Mouse (Mus musculus) midbrain, embryonic 12.5 days (tissue): ENCODE measurements around the gene Pde3b. TPM values are rescaled to one million over a fixed set of nuclear protein-coding genes. Genes with fewer than 3 reads are reported as not detected.
"Not testable (repeated sequence)": the region's sequence is repeated elsewhere in the genome, so short reads cannot be mapped to it uniquely, and the experiment has no call there.

Experiments used
- ATAC-seq: fragments of 200-750 bp; cut with Nextera tagmentation; 2 replicates; pipeline ENCODE4 v1.8.0; 2017; ENCODE audit warnings: low read depth, moderate TSS enrichment, moderate library complexity; ENCODE audit not compliant: low FRiP score
- H3K27ac ChIP-seq: fragments of 300-500 bp; sonication (generic); replicated peaks from 2 replicates; pipeline ENCODE4 v1.5.1; 2016; ENCODE audit warnings: mild to moderate bottlenecking
- H3K27me3 ChIP-seq: fragments of 300-500 bp; sonication (generic); 2 replicates; pipeline ENCODE4 v1.6.1; 2016; ENCODE audit warnings: mild to moderate bottlenecking
- H3K36me3 ChIP-seq: fragments of 300-500 bp; sonication (generic); 2 replicates; pipeline ENCODE4 v1.6.1; 2016
- H3K4me1 ChIP-seq: fragments of 300-500 bp; sonication (generic); 2 replicates; pipeline ENCODE4 v1.6.1; 2016
- H3K4me2 ChIP-seq: fragments of 300-500 bp; sonication (generic); replicated peaks from 2 replicates; pipeline ENCODE4 v1.6.1; 2016; ENCODE audit warnings: mild to moderate bottlenecking, moderate library complexity
- H3K4me3 ChIP-seq: fragments of 300-500 bp; sonication (generic); 2 replicates; pipeline ENCODE4 v1.5.1; 2016; ENCODE audit warnings: mild to moderate bottlenecking
- H3K9ac ChIP-seq: fragments of 300-500 bp; sonication (generic); replicated peaks from 2 replicates; pipeline ENCODE4 v1.6.1; 2016; ENCODE audit warnings: mild to moderate bottlenecking, moderate library complexity
- H3K9me3 ChIP-seq: fragments of 300-500 bp; sonication (generic); 2 replicates; pipeline ENCODE4 v1.6.1; 2016; ENCODE audit warnings: mild to moderate bottlenecking
- WGBS: fragments of 180-500 bp; shearing (Covaris S2); methylation state at CpG from one replicate; pipeline ENCODE4 v1.1.7; 2016; 5-methylcytosine and 5-hydroxymethylcytosine counted together
- polyA plus RNA-seq: library from polyadenylated mRNA; unstranded; fragments of >200 nt; fragmentation: Nextera tagmentation; extraction: Ambion mirVana; gene quantifications from 2 replicates; pipeline ENCODE4 v1.2.1, GENCODE M21; 2016

Gene Pde3b
- polyA plus RNA-seq, 1 experiment from 2014 or later: 9.9 TPM

- no peak overlapping the region for H3K27ac ChIP-seq
- H3K27me3 ChIP-seq: no peaks in the 10 kb centered on the region
- no peak overlapping the region for H3K4me3 ChIP-seq
- no peak overlapping the region for H3K4me2 ChIP-seq
- WGBS: 78% methylated on average over 6 of the region's 6 CpGs
- H3K36me3 ChIP-seq: no peaks in the 10 kb centered on the region
- ATAC-seq: no peak
- H3K9ac ChIP-seq: no peak overlapping the region
- no peaks in the 10 kb centered on the region for H3K4me1 ChIP-seq
- no peaks in the 10 kb centered on the region for H3K9me3 ChIP-seq
These were observed 65.3 kb downstream of the Pde3b start for GRCm38 (mm10) chr7:114480196-114480989.

GRCm38 (mm10) chr7:114481008-114481407, 65.9 kb downstream of the Pde3b start:
- H3K27ac ChIP-seq: no peak overlapping the region
- H3K4me1 ChIP-seq: no peaks in the 10 kb centered on the region
- H3K27me3 ChIP-seq: no peaks in the 10 kb centered on the region
- no peak overlapping the region for H3K4me3 ChIP-seq
- H3K9me3 ChIP-seq: no peaks in the 10 kb centered on the region
- H3K9ac ChIP-seq: no peak overlapping the region
- no peak overlapping the region for H3K4me2 ChIP-seq
- 70% methylated on average over 1 of the region's 1 CpGs for WGBS
- no peaks in the 10 kb centered on the region for H3K36me3 ChIP-seq
- no peak for ATAC-seq

- Histone ChIP-seq H3K36me3 (no peaks in the 10 kb centered on the region), H3K4me2 (no peak overlapping the region), H3K4me1 (no peaks in the 10 kb centered on the region), H3K4me3 (no peak overlapping the region), H3K9ac (no peak overlapping the region), H3K27ac (no peak overlapping the region), H3K9me3 (no peaks in the 10 kb centered on the region), H3K27me3 (no peaks in the 10 kb centered on the region)
- 72% methylated on average over 2 of the region's 2 CpGs for WGBS
- ATAC-seq: no peak
These were observed 66.4 kb downstream of the Pde3b start for GRCm38 (mm10) chr7:114481429-114481931.

DNA sequence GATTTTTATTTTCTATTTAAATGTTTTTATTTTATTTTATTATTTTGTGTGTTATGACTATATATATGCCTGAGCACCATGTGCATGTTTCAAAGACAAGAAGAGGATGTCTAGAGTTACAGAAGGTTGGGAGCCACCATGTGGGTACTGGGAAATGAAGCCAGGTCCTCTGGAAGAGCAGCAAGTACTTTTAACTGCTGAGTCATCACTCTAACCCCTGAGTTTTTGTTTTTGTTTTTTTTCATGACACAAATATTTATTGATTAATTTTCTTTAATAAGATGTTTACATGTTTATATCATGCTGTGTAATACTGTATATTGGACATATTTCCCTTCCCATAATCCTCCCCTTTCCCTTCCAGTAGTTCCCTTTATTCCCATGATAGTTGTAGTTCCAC, 77.5 kb downstream of the Pde3b start:
- Histone ChIP-seq H3K4me2 (no peak overlapping the region), H3K27ac (no peak overlapping the region), H3K27me3 (no peaks in the 10 kb centered on the region), H3K9me3 (no peaks in the 10 kb centered on the region), H3K9ac (no peak overlapping the region), H3K36me3 (no peaks in the 10 kb centered on the region), H3K4me3 (no peak overlapping the region), H3K4me1 (no peaks in the 10 kb centered on the region)
- no peak for ATAC-seq

DNA sequence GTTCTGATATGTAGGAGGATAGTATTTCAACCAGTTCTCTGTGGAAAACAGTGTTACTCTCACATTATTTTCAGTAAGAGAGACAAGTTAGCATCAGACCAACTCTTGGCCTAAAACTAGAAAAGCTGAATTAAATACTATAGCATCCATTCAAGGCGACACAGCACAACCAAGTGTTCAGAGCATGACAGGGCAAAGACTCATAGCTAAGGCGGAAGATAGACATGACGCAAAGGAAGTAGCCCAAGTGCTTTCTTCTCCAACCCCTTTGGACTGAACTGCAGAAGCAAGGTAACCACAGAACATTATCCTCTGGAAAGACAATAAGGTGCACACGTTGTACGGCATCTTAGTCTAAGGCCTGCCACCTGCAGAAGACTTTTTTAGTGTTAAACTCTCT, 79.0 kb downstream of the Pde3b start:
- H3K4me1 ChIP-seq: no peaks in the 10 kb centered on the region
- no peak for ATAC-seq
- H3K4me3 ChIP-seq: no peak overlapping the region
- no peaks in the 10 kb centered on the region for H3K27me3 ChIP-seq
- 91% methylated on average over 5 of the region's 5 CpGs for WGBS
- H3K4me2 ChIP-seq: no peak overlapping the region
- H3K36me3 ChIP-seq: no peaks in the 10 kb centered on the region
- no peak overlapping the region for H3K9ac ChIP-seq
- H3K27ac ChIP-seq: no peak overlapping the region
- no peaks in the 10 kb centered on the region for H3K9me3 ChIP-seq

DNA sequence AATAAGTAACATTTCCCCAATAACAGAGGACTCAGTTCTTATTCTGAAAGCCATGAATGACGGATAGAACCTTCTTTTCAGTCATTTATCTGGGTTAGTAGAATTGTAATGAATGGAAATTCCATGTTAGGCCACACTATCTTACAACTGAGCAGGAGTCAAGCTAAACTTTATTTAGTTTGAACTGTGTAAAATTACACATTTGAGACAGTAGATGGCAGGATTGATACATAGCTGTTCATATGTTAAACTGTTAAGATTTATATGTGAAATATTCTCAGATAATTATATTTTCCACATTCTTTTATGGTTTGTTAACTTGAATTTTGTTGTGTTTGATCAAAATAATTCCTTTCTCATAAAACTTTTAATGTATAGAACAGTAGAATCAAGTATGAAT, 84.2 kb downstream of the Pde3b start:
- H3K27me3 ChIP-seq: no peaks in the 10 kb centered on the region
- no peaks in the 10 kb centered on the region for H3K4me1 ChIP-seq
- H3K27ac ChIP-seq: no peak overlapping the region
- no peaks in the 10 kb centered on the region for H3K36me3 ChIP-seq
- ATAC-seq: no peak
- no peak overlapping the region for H3K4me3 ChIP-seq
- WGBS: 91% methylated on average over 1 of the region's 1 CpGs
- H3K4me2 ChIP-seq: no peak overlapping the region
- no peaks in the 10 kb centered on the region for H3K9me3 ChIP-seq
- H3K9ac ChIP-seq: no peak overlapping the region

DNA sequence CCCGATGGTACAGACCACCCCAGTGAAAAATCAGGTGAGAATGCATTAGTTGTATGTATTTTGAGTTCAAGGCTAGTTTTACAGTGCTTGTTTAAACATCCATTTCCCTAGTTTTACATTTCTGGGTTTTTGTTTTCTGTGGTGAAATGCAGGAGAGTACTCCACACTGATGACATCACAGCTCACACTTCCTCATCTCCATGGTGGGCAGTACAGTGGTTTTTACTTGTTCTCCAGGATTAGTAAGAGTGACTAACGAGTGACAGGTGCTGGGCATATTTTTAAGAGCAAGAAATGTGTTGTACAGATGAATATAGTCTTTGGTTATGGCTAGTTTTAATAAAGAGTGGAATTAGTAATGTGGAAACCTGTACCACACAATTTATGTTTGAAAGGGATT, 93.8 kb downstream of the Pde3b start:
- no peaks in the 10 kb centered on the region for H3K4me1 ChIP-seq
- no peaks in the 10 kb centered on the region for H3K9me3 ChIP-seq
- no peak overlapping the region for H3K9ac ChIP-seq
- ATAC-seq: no peak
- H3K4me2 ChIP-seq: no peak overlapping the region
- no peaks in the 10 kb centered on the region for H3K27me3 ChIP-seq
- H3K4me3 ChIP-seq: no peak overlapping the region
- no peak overlapping the region for H3K27ac ChIP-seq
- WGBS: 87% methylated on average over 2 of the region's 2 CpGs
- no peaks in the 10 kb centered on the region; the same call in 1 of the 2 replicates for H3K36me3 ChIP-seq

DNA sequence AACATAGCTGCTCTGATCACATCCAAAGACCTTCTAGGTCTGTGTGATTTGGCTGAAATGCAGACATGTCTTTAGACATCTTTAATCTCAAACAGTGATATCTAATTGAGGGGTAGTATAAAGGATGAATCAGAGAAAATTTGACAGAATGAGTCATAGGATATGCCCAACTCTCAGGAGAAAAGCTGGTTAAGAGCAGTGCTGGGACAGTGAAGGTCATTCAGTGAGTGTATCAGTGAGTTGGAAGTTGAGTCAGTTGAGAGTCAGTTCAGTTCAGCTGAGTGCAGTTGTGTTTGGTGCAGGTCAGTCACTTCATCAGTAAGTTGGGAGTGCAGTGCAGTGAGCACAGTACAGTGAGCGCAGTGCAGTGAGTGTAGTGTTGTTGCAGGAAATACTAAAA, 105.0 kb downstream of the Pde3b start:
- H3K9ac ChIP-seq: no peak overlapping the region
- H3K27ac ChIP-seq: no peak overlapping the region
- 0 out of 2 replicates have a peak, but pooled peaks cover 5% of the 10 kb centered on the region for H3K36me3 ChIP-seq
- no peaks in the 10 kb centered on the region for H3K27me3 ChIP-seq
- H3K4me1 ChIP-seq: no peaks in the 10 kb centered on the region
- H3K4me3 ChIP-seq: no peak overlapping the region
- no peak overlapping the region for H3K4me2 ChIP-seq
- no peaks in the 10 kb centered on the region for H3K9me3 ChIP-seq
- 93% methylated on average over 1 of the region's 1 CpGs for WGBS
- no peak for ATAC-seq

DNA sequence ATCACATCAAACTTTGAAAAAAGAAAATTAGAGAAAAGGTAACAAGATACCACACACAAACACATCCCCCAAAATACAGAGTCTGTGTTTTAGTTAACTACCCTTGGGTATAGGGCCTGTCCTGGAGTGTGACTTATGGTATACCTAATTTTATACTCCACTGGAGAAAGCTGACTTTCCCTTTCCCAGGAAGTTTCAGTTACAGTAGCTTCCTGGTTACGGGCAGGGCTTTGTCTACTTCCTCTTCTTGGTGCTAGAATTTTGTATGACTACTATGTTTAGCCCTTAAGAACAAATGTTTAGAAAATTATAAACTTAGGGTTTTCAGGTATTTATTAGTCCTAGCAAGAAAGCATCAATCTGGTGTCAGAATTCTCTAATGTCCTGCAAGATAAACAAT, 111.2 kb downstream of the Pde3b start:
- H3K4me2 ChIP-seq: no peak overlapping the region
- ATAC-seq: no peak
- WGBS: 92% methylated on average over 1 of the region's 1 CpGs
- no peaks in the 10 kb centered on the region for H3K9me3 ChIP-seq
- H3K9ac ChIP-seq: no peak overlapping the region
- no peaks in the 10 kb centered on the region for H3K36me3 ChIP-seq
- no peaks in the 10 kb centered on the region for H3K27me3 ChIP-seq
- no peak overlapping the region for H3K4me3 ChIP-seq
- H3K27ac ChIP-seq: no peak overlapping the region
- H3K4me1 ChIP-seq: no peaks in the 10 kb centered on the region

GRCm38 (mm10) chr7:114536179-114536578, 121.1 kb downstream of the Pde3b start:
- H3K9me3 ChIP-seq: no peaks in the 10 kb centered on the region
- no peak overlapping the region for H3K4me3 ChIP-seq
- H3K27ac ChIP-seq: no peak overlapping the region
- H3K9ac ChIP-seq: no peak overlapping the region
- H3K4me2 ChIP-seq: no peak overlapping the region
- ATAC-seq: no peak
- WGBS: 93% methylated on average over 1 of the region's 1 CpGs
- H3K27me3 ChIP-seq: no peaks in the 10 kb centered on the region
- H3K36me3 ChIP-seq: peaks cover 17% of the 10 kb centered on the region
- H3K4me1 ChIP-seq: no peaks in the 10 kb centered on the region

GRCm38 (mm10) chr7:114562531-114563241, 147.6 kb downstream of the Pde3b start, which contains the start of gene Cyp2r1:
Gene Cyp2r1 (minus strand): TSS chr7:114562972.
- no peaks in the 10 kb centered on the region for H3K9me3 ChIP-seq
- peak within 1 kb of the TSS; percentile 50 for H3K4me3 ChIP-seq
- H3K9ac ChIP-seq: peak within 1 kb of the TSS; percentile 32; the same call in 1 of the 2 replicates
- no peaks in the 10 kb centered on the region; the same call in 1 of the 2 replicates for H3K36me3 ChIP-seq
- peak; percentile 100 for ATAC-seq
- H3K27me3 ChIP-seq: peaks cover 5% of the 10 kb centered on the region; the same call in 1 of the 2 replicates
- peak within 1 kb of the TSS; percentile 54 for H3K4me2 ChIP-seq
- 3% methylated on average over 56 of the region's 56 CpGs for WGBS
- no peaks in the 10 kb centered on the region; the same call in 1 of the 2 replicates for H3K4me1 ChIP-seq
- H3K27ac ChIP-seq: peak within 1 kb of the TSS; percentile 52; the same call in 1 of the 2 replicates

DNA sequence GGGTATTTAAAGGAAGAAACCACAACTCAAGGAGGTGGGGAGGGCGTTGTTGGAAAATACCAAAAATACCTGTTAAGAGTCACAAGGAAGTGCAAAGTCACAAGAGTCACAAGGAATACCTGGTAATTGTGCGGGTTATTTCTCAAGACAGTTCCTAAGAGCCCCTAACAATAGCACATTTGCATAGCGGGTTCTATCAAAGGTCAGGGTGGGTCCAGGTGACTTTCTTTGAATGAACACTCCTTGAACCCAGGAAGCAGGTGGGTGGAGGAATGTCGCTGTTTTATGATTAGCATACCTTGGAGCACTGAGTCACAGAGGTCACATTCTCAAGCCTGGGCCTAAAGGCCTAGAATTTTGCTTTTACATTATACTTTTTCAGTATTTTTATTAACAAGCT, 158.8 kb downstream of the Pde3b start:
- not testable (repeated sequence) for H3K27me3 ChIP-seq, H3K36me3 ChIP-seq, H3K9me3 ChIP-seq, H3K4me2 ChIP-seq, H3K4me1 ChIP-seq, ATAC-seq, H3K4me3 ChIP-seq, H3K9ac ChIP-seq, H3K27ac ChIP-seq
- 91% methylated on average over 4 of the region's 4 CpGs for WGBS
